Mouse (Mus musculus): ENCODE results near the gene Kmt5a.
A peak's percentile ranks its signal among the peaks of the same experiment; 100 is the strongest.
"Not testable (repeated sequence)": the region's sequence is repeated elsewhere in the genome, so short reads cannot be mapped to it uniquely, and the experiment has no call there.

Kmt5a gene

DNA sequence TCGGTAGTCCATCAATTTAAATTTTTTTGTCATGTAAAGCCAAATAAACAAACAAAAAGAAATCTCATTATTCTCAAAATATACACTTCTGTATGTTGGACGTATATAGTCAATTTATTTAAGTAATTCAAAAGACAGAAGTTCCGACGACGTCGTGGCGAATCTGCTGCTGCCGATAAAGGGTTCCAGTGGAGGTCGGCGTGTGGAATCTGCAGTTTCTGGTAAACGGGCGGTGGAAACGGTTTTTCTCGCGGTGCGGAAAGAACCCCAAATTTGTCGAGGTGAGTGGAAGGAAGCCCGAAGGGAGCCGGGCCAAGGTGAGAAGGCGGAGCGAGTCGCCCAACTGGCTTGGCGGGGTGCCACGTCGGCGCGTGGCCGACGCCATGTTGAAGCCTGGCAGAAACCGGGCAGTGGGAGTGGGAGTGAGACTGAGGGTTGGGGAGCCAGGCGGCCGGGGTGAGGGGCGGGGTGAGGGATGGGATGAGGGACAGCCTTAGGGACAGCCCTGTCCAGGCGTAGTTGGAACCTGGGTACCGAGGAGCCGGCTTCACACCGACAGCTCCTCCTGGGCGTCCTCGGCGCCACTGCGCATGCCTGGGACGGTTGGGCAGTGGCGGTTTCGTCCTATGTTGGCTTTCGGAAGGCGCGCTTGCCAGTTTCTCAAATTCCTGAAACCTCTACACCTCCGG lies 43.4 kb downstream of the Kmt5a start, which contains the start of gene Snrnp35:
Gene Snrnp35 (plus strand): TSS at position 169 of the 689 bp plus-strand sequence.
- DNase-seq (ENCODE audit: low spot score): peak; percentile 86

DNA sequence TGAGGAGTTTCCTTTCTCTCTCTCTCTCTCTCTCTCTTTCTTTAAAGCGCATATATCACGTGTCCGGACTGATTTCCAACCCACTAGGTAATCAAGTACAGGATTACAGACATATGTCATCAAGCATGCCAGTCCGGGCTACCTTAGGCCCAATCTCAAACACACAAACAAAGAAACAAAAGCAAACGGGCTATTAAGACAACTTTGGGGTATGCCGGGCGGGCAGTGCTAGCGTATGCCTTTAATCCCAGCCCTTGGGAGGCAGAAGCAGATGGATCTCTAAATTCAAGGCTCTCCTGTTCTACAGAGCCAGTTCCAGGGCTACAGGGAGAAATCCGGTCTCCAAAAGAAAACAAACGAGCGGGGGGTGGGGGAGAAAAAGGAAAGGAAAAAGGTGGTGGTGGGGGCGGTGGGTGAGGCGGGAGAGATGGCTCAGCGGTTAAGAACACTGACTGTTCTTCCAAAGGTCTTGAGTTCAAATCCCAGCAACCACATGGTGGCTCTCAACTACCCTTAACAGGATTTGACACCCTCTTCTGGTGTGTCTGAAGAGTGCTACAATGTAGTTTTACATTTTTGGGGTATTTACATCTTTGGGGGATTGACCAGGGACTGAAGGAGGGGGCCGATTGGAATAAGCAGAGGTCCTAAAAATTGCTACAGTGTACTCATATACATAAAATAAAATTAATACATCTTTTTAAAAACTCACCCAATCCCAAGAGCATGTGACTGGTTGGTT lies 44.1 kb downstream of the Kmt5a start:
- no peak for DNase-seq (ENCODE audit: low spot score)

DNA sequence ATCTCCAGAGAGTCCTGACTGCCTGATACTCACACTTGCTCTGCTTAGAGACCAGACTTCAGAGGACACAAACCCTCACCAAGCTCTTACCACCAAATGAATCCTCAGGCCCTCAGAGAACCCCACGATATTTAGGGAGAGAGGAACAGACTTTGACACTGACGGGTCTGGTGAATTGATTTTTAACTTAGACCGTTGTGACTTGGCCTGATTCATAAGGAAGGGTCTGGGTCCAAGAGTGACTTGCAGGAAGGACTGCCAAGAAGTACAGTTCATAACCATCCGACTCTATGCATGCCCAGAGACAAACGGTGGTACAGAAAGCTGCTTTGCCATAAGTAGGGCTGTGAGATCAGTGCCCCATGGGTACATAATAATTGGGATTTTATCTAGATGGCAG lies 45.9 kb downstream of the Kmt5a start:
- DNase-seq (ENCODE audit: low spot score): no peak

DNA sequence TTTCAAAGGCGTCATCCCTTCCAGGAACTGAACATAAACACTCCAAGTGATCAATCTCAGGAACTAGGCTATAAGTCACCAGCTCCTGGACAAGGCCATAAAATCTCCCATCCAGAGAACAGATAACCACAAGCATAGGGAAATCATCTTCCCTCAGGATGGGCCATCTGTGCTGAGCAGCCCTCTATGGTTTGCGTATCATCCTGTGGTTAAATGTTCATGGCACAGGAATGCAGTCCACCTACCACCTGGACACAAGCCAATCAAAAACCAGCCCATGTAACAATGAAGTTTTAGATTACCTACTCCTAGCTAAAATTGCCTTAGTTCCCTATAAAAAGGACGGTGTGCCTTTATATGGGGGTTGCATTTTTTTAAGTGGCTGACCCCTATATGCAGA lies 49.2 kb downstream of the Kmt5a start:
- no peak for DNase-seq (ENCODE audit: low spot score)

DNA sequence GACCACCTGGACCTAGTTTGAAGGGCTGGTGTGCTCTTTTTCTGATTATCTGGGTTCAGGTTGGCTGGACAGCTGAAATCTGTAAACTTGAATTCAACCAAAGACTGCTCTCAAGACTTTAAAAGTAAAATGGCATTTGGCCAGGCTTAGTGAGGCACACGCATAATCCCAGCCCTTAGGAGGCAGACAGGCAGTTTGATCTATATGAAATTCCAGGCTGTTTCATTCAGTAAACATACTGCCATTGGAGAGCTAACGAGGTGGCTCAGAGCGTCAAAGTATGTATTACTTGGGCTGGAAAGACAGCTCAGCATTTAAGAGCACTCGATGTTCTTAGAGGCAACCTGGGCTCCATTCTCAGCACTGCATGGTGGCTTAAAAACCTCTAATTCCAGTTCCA lies 52.0 kb downstream of the Kmt5a start:
- DNase-seq (ENCODE audit: low spot score): no peak

DNA sequence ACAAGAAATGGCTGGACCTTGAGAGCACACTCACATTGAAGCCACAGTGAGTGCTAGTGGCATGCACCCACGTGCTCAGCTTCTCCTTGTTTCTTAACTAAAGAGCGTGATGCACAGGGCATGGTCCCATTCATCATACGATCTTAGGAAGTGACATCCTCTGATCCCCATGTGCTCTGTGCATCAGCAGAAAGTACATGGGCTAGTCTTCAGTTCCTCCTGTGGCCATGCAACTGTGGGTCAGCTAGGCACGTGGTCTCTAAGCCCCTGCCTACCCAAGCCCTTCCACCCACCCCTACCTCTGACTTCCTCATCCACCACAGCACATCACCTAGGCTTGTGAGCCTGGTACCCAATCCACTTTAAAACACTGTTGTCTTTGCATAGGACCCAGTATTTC lies 52.9 kb downstream of the Kmt5a start:
- DNase-seq (ENCODE audit: low spot score): no peak

DNA sequence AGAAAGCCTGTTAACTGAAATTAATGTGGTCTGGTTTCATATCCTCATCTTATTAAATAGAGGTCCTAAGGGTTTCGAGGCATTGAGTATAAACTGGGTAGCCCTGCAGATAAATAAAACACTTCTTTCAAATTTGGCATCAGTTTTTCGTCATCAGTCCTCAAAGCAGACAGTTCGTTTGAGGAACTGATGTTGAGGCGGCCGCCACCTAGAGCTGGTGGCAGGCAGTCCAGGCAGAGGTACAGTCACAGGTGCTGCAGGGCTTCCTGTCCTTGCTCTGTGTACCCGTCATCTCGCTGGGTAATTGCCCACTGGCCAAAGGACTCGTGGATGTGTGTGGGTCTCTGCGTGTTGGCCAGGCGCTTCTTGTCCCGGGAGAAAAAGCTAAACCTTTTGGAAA lies 53.7 kb downstream of the Kmt5a start:
- no peak for DNase-seq (ENCODE audit: low spot score)

DNA sequence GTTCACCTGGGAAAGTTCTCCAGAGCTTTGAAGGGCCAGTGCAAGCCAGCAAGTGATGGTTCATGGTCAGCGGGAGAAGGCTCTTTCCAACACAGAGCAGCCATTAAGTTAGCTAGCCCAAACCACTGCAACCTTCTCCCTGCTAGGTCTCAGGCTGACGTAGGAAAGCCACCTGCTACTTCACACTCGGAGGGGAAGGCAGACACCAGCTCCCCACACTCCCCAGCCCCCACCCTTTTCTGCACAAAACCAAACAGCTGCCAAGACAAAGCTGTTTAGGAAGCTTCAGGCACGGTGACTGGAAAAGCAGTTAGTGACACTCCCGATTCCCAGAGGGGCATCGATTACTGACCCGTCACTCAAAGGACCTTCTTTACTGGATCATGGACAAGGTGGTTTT lies 55.8 kb downstream of the Kmt5a start:
- DNase-seq (ENCODE audit: low spot score): no peak

DNA sequence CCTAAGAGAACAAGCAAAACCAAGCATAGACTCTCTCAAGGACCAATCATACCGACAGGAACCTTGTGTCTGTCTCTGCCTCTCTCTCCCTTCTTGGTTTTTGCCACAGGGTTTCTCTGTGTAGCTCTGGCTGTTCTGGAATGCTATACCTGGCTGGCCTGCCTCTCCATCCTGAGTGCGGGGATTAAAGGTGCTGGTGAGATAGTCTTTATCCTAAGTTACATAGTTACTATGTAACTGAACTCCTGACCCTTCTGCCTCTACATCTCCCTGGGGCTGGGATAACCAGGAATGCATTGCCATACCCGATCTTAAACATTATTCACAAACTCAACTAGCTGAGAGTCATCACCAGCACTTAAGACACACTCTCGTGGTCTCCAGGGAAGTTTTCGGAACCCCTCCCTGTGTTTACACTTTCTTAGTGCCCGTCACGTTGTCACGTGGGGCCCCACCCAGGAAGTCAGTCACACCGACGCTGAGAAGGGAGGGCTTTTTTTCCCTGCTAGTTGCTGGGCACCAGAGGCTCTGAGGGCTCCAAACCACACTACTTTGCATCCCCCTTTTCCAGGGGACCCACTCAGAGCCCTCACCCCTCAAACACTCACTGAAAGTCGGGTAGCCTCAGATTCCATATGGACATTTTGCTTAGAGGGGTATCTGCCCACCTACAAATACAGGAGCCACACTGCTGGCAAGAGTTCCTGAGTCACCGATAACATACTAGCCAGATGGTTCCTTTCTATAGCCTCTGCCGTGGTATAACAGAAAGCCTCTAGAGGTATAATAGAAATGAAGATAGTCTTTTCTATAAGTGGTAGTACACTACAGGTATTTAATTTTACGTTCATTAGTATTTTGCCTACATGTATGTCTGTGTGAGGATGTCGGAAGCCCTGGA lies 57.1 kb downstream of the Kmt5a start:
- no peak for DNase-seq (ENCODE audit: low spot score)

DNA sequence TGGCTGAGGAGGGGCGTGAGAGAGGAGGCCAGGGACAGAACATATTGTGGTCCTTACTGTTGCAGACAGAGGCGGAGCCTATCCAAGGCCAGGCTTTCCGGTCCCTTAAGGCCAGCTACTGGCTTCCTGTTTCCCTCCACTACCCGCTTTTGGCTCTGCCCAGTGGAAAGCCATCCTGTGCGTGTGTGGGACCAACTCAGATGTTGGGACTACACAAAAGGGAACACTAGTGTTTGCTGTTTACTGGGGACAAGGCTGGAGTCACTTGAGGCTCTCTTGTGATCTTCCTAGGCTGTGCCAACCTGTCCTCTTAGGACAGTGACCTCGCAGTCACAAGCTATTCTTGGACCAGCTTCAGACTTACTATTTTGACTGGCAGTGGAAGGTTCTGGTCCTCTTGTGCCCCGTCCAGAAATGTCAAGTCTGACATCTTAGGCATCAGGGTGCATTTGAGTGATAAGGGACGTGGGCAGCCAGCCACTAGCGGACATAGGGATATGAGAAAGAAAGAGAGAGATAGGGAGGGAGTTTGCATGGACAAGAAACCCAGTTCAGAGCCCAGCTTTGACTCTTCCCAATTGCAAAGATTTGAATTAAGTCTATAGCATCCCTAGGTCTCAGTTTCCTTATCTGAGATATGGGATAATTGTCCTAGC lies 58.6 kb downstream of the Kmt5a start:
- DNase-seq (ENCODE audit: low spot score): no peak

DNA sequence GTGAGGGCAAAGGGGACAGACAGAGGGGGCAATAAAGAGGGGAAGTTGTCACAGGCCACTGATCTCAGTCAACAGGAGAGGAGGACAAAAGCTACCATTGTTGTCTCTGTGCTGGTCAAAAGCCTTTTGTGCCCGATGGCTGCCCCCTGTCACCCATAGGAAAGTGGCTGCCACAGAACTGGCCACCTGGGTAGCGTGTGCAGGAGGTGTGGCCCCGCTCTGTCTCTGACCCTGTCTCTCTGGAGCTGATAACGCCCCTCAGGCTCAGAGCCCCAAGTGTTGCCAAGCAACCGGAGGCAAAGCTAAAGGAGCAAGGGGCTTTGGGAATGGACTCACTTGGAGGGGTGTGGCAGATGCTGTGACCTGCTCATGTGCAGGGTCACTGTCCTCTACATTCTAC lies 59.3 kb downstream of the Kmt5a start:
- DNase-seq (ENCODE audit: low spot score): no peak

DNA sequence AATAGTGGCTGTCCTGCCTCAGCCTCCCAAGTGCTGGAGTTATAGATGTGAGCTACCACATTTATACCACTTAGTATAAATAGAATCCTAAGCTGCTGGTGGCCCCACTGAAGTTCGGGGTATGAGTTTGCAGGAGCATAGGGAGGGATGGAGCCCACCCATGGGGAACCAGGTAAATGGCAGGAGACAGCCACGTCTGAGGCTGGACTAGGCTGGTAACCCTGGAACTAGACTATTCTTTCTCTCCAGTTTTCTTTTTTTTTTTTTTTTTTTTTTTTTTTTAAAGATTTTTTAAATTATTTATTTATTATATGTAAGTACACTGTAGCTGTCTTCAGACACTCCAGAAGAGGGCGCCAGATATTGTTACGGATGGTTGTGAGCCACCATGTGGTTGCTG lies 60.3 kb downstream of the Kmt5a start:
- not testable (repeated sequence) for DNase-seq (ENCODE audit: low spot score)

DNA sequence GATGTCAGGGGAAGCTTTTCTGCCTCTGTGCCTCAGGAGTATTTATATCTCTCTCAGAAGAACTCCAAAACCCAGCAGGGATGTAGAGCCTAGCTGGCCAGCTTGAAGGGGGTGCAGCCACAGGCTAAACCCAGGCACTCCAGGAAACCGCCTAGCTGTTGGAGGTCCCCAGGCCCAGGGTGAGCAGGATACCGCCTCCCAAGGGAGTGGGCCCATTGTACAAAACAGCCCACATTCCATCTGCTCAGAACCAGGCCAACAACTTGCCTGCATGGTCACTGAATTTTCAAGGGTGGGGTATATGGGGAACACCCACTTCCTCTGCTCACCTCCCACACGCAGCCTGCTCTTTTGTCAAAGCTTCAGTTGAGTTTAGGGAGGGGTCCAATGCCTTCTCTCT lies 60.8 kb downstream of the Kmt5a start:
- DNase-seq (ENCODE audit: low spot score): no peak

DNA sequence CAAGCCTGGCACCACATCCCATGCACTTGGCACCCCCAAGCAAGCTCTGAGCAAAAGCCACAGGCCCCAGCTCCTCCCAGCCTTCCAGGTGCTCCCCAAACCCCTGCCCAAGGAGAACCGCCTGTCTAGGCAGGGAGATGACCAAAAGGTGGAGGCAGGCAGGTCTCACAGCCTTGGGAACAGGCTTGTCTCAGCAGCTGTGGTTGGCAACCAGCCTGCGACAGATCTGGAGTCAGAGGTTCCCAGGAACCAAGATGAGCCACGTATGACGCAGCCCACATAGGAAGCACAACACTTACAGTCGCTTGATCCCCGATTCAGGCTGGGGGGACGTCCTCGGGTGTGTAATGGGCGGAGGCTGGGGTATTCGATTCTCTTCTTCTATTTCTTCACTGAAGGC lies 61.8 kb downstream of the Kmt5a start:
- no peak for DNase-seq (ENCODE audit: low spot score)

DNA sequence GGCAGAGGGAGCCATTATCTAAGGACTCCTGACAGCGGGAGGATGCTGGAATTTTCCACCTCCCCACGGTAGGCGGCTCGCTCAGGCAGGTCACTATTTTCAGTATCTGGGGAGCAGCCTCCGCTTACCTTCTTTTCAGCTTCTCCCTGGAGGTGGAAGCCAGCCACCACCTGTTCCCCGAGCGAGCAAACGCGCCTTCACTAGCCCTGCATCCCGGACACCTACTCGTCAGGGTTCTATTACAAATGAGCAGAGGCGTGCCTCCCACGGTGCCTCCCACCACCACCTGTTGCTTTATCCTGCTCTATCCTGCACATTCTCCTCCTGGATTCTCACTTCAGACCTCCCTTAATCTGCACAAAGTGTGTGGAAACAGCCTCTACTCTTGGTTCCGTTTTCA lies 64.0 kb downstream of the Kmt5a start:
- no peak for DNase-seq (ENCODE audit: low spot score)

DNA sequence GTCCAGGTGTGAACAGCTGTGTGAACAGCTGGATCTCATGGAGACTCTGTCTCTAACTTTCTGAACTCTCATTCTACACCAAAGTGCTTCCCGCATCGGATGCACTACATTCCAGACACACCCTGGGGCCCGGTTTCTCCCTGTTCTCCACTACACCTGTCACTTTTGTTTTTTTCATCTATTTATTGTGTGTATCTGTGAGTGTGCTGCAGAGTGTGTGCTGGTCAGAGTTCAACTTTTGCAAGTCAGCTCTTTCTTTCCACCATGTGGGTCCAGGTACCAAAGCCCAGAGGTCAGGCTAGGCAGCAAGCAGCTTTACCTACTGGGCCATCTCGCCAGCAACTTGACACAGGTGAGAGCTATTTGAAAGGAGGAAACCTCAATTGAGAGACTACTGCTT lies 65.5 kb downstream of the Kmt5a start:
- DNase-seq (ENCODE audit: low spot score): no peak

DNA sequence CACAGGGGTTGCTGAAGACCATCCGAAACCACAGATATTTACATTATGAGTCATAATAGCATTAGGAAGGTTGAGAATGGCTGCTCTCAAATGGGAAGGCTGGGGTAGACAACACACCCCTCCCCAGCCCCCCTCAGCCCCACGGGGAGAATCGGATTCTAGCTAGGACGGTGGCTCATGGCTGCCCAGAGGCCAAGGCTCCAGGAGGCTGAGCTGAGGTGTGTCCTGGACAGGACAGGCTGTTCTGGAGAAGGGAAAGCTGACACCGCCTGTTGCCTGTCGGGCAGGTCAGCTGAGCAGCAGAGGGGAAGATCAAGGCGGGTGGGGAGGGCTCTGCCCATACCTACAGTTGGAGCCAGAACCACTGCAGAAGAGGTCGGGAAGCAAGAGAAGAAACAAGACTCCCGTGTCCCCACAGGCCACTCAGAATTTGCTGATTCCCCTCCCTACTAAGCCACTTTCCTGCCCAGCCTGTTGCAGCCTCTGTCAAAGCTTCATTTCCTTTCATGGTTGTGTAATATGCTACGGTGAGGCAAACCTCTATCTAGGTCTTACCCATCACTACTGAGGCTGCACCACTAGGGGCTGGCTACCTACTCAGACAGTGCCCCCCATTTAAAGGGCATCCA lies 67.1 kb downstream of the Kmt5a start:
- DNase-seq (ENCODE audit: low spot score): no peak

DNA sequence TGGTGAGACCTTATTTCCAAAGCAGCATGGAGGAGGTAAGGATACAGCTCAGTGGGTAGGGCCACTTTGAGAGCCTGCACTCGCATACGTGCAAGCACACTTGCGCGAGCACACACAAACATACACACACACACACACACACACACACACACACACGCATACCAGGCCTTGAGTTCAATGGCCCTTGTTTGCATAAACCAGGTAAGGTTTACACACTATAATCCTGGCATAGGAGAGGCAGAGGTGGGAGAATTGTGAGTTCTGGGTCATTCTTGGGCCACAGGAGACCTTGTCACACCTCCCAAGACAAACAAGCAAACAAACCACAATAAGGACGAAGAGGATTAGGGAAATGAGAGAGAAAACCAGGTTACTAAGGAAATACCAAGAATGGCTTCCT lies 69.5 kb downstream of the Kmt5a start:
- no peak for DNase-seq (ENCODE audit: low spot score)

DNA sequence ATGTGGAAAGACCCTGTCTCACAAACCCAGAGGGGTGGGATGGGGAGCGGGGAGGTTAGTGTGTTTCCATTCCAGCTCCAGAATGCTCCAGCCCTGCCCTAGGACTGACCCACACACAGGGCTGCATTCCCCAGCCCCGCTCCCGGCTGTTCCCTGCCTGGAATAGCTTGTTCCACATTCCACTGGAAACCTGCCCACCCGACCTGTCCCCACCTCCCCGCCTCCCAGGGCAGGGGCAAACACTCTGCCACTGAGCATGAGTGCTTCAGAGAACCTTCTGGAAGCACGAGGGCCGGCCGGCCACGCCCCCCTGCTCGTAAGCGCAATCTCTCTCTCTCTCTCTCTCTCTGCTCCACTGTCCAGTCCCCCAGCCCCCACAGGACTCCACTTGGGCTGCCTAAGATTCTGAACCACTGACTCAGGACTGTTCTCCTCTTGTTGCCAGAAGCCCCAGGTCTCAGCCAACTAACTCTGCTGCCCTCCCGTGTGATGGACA lies 70.1 kb downstream of the Kmt5a start:
- DNase-seq (ENCODE audit: low spot score): peak; percentile 70

DNA sequence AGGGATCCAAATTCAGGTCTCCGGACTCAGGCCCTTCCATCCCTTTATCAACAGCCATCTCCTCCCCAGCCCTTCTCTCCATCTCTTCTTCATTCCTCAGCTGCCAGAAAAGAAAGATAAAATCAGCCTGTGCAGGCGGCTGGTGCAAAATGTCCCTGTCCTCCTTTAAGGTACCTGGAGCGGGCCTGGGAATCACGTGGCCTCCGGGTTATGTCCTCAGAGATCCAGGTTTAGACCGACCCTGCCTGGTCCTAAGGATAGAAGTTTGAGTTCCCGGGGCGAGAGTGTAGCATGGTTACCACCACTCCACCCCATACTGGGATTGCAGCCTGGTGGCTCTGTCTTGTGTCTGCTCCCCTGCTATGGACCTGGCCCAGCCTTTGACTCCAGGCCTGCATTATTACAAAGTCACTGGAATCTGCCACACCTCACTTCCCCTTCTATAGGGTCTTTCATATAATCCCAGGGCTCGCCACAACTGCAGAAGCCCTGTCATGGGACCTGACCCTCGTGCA lies 70.9 kb downstream of the Kmt5a start:
- no peak for DNase-seq (ENCODE audit: low spot score)

All from testis, postnatal 14 days (tissue).